ENCODE assay signal across 14 mouse cellular contexts in the genomic region with DNA sequence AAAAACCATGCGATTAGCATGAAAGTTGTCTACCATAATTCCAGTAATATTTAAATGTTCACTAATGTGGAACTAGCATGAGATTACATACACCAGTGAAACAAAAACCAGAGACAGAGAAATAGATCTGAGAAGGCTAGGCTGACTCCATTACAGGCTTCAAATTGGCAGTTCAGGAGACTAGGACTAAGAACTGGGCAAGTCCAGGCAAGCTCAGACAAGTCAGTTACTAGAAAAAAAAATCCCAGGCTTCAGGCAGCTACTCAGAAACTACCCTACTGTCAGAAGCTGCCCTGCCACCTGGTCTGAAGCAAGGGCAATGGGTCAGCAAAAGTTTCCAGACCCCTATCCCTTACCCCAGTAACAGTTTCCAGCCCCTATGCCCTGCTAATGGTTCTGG. TPM values are rescaled to one million over a fixed set of nuclear protein-coding genes. Genes with fewer than 3 reads are reported as not detected.
DNase-seq lines count a peak whose midpoint lies in the region; ATAC-seq and TF ChIP-seq lines count a peak whose summit lies in the region.
"Had no signal": no experiment of that assay in that cellular context is flagged by ENCODE, and none has a peak within 500 bp of the region (broad histone marks: within the 10 kb centered on the region; RNA-seq: fewer than 3 reads in every experiment).

No protein-coding gene starts in this region.

- H3K27ac ChIP-seq in ES-Bruce4 (ENCODE audit: insufficient read depth, low read length), result peak overlapping the region; percentile 81
- no peak overlapping the region for H3K27ac ChIP-seq in stomach, postnatal 0 days (replicated peaks)
- H3K27ac ChIP-seq: embryonic facial prominence, embryonic 10.5 days; embryonic facial prominence, embryonic 12.5 days; forebrain, embryonic 13.5 days; forebrain, embryonic 15.5 days had no signal

- H3K36me3 ChIP-seq in ES-Bruce4 (ENCODE audit: control insufficient read depth, insufficient read depth, low read length, poor library complexity, severe bottlenecking), result no peaks in the 10 kb centered on the region
- H3K36me3 ChIP-seq in stomach, postnatal 0 days (ENCODE audit: control insufficient read depth, insufficient read depth, low read length), result no peaks in the 10 kb centered on the region
- H3K36me3 ChIP-seq: embryonic facial prominence, embryonic 10.5 days; embryonic facial prominence, embryonic 12.5 days; forebrain, embryonic 15.5 days had no signal

- no peaks in the 10 kb centered on the region for H3K4me1 ChIP-seq in ES-Bruce4 (ENCODE audit: control insufficient read depth, insufficient read depth, low read length)
- no peaks in the 10 kb centered on the region for H3K4me1 ChIP-seq in stomach, postnatal 0 days (replicated peaks; ENCODE audit: control insufficient read depth, insufficient read depth)

- H3K27me3 ChIP-seq in ES-Bruce4 (ENCODE audit: control insufficient read depth, insufficient read depth, low read length, poor library complexity, severe bottlenecking), result no peaks in the 10 kb centered on the region
- no peaks in the 10 kb centered on the region for H3K27me3 ChIP-seq in stomach, postnatal 0 days (ENCODE audit: control insufficient read depth, insufficient read depth, low read length)
- H3K27me3 ChIP-seq: embryonic facial prominence, embryonic 12.5 days; forebrain, embryonic 13.5 days; forebrain, embryonic 15.5 days had no signal

- no peak for ATAC-seq in stomach, postnatal 0 days (ENCODE audit: low FRiP score, low TSS enrichment)
- ATAC-seq: forebrain, embryonic 13.5 days; forebrain, embryonic 15.5 days had no signal

- H3K4me2 ChIP-seq in stomach, postnatal 0 days (replicated peaks; ENCODE audit: low read depth), result no peak overlapping the region
- H3K4me2 ChIP-seq: embryonic facial prominence, embryonic 12.5 days; forebrain, embryonic 13.5 days; forebrain, embryonic 15.5 days had no signal

- TF ChIP-seq POLR2A in ES-Bruce4 (IDR thresholded peaks at IDR 0.05; ENCODE audit: insufficient read depth, low read length), result no peak

- H3K4me3 ChIP-seq in ES-Bruce4 (ENCODE audit: low read depth, low read length), result no peak overlapping the region
- no peak overlapping the region for H3K4me3 ChIP-seq in stomach, postnatal 0 days (ENCODE audit: low read depth, low read length)
- H3K4me3 ChIP-seq: embryonic facial prominence, embryonic 10.5 days; embryonic facial prominence, embryonic 12.5 days; erythroblast, embryonic 14.5 days; forebrain, embryonic 13.5 days; forebrain, embryonic 15.5 days had no signal

- no peaks in the 10 kb centered on the region for H3K9me3 ChIP-seq in ES-Bruce4 (replicated peaks; ENCODE audit: control insufficient read depth, insufficient read depth, low read length, poor library complexity, severe bottlenecking)
- H3K9me3 ChIP-seq in stomach, postnatal 0 days (ENCODE audit: control insufficient read depth, low read length), result no peaks in the 10 kb centered on the region
- H3K9me3 ChIP-seq: embryonic facial prominence, embryonic 10.5 days; embryonic facial prominence, embryonic 12.5 days; forebrain, embryonic 13.5 days; forebrain, embryonic 15.5 days had no signal

- 97% methylated on average over 1 of the region's 1 CpGs for WGBS in stomach, postnatal 0 days

- no peak overlapping the region for H3K9ac ChIP-seq in ES-Bruce4 (ENCODE audit: low read depth, poor library complexity, severe bottlenecking)
- H3K9ac ChIP-seq in stomach, postnatal 0 days (ENCODE audit: low read length), result no peak overlapping the region
- H3K9ac ChIP-seq: embryonic facial prominence, embryonic 12.5 days; forebrain, embryonic 13.5 days; forebrain, embryonic 15.5 days had no signal

- no peak for TF ChIP-seq CTCF in ES-Bruce4 (IDR thresholded peaks at IDR 0.05; ENCODE audit: low read depth, low read length)
- no peak for TF ChIP-seq CTCF in stomach, postnatal 0 days (IDR thresholded peaks at IDR 0.05; ENCODE audit: low read depth)

- TF ChIP-seq EP300 in ES-Bruce4 (IDR thresholded peaks at IDR 0.05; ENCODE audit: insufficient read depth, low read depth, low read length), result no peak
- TF ChIP-seq EP300 in stomach, postnatal 0 days (optimal IDR thresholded peaks at IDR 0.05), result no peak

- DNase-seq in 416B (ENCODE audit: low read depth), result peak; percentile 13
- peak; percentile 18 for DNase-seq in fat pad, adult 2 months (ENCODE audit: extremely low read depth, low read depth, low spot score)
- DNase-seq in thymus, postnatal 14 days, result no peak
- no peak for DNase-seq in stomach, postnatal 0 days (ENCODE audit: low spot score)
- DNase-seq: cerebellum, adult 11 months; cerebellum, adult 18-20 months; cerebellum, adult 8-10 months; cerebellum, postnatal 25 days had no signal

RNA-seq across cellular contexts. Expression of gene Lca5, which starts 44.4 kb away (rescaled TPM):
- 13.9 and 15.4 TPM in 2 replicates for polyA plus RNA-seq in ES-Bruce4 (2011; ENCODE audit: insufficient read depth, insufficient read length, low read depth, missing spikeins)
- polyA plus RNA-seq in stomach, postnatal 0 days (2015; fragmentation: Nextera tagmentation; extraction: Ambion mirVana), result 4.8 and 6.5 TPM in 2 replicates
- polyA plus RNA-seq: erythroblast, embryonic 14.5 days had no signal

Comparison
In these comparisons a context has a peak if more than half of its experiments do, and no peak if none do; other contexts are left out.
1. DNase-seq: peak in 416B (single experiment) and fat pad, adult 2 months (single experiment); none in thymus, postnatal 14 days (single experiment) and stomach, postnatal 0 days (single experiment).